Mouse (Mus musculus) CH12.LX (cell line): ENCODE measurements around the gene Sec14l1.

Experiments used
- CHD1 ChIP-seq: IDR thresholded peaks from 2 replicates; pipeline ENCODE4 v1.6.1; 2012; ENCODE audit warnings: low read depth, low read length, improper control_type of control experiment, inconsistent platforms
- CTCF ChIP-seq, 2 experiments: IDR thresholded peaks in 1 of 2; conservative IDR thresholded peaks in 1 of 2; 2 replicates each; pipeline ENCODE4 v1.5.1; 2011 to 2012; ENCODE audit warnings: low read depth in 2 of 2, low read length in 2 of 2, improper control_type of control experiment in 1 of 2, inconsistent platforms in 1 of 2, mild to moderate bottlenecking in 1 of 2, moderate library complexity in 1 of 2
- E2F4 ChIP-seq: IDR thresholded peaks from 2 replicates; pipeline ENCODE4 v1.6.1; 2011; ENCODE audit warnings: low read depth, low read length, improper control_type of control experiment; ENCODE audit not compliant: insufficient replicate concordance
- HCFC1 ChIP-seq: IDR thresholded peaks from 2 replicates; pipeline ENCODE4 v1.6.1; 2012; ENCODE audit warnings: low read depth, mild to moderate bottlenecking, inconsistent platforms, low read length, improper control_type of control experiment
- MAFK ChIP-seq: IDR thresholded peaks from 2 replicates; pipeline ENCODE4 v1.6.1; 2011; ENCODE audit warnings: low read length, improper control_type of control experiment; ENCODE audit not compliant: insufficient replicate concordance
- MEF2A ChIP-seq: IDR thresholded peaks from 2 replicates; pipeline ENCODE4 v1.6.1; 2014; ENCODE audit warnings: low read depth, mild to moderate bottlenecking, inconsistent platforms, low read length, improper control_type of control experiment, borderline replicate concordance
- MYC ChIP-seq: IDR thresholded peaks from 2 replicates; pipeline ENCODE4 v1.6.1; 2011; ENCODE audit warnings: low read depth, mild to moderate bottlenecking, improper control_type of control experiment, low read length
- NELFE ChIP-seq: IDR thresholded peaks from 2 replicates; pipeline ENCODE4 v1.6.1; 2011; ENCODE audit warnings: low read depth, low read length, improper control_type of control experiment
- NRF1 ChIP-seq: IDR thresholded peaks from 2 replicates; pipeline ENCODE4 v1.6.1; 2014; ENCODE audit warnings: low read depth, mild to moderate bottlenecking, inconsistent platforms, low read length, improper control_type of control experiment, moderate library complexity
- POLR2A ChIP-seq: IDR thresholded peaks from 2 replicates; pipeline ENCODE4 v1.6.1; 2011; ENCODE audit warnings: low read depth, mild to moderate bottlenecking, improper control_type of control experiment, low read length
- UBTF ChIP-seq: IDR thresholded peaks from 2 replicates; pipeline ENCODE4 v1.6.1; 2012; ENCODE audit warnings: low read depth, mild to moderate bottlenecking, inconsistent platforms, low read length, improper control_type of control experiment, moderate library complexity
- USF2 ChIP-seq: conservative IDR thresholded peaks from 2 replicates; pipeline ENCODE4 v1.6.1; 2011; ENCODE audit warnings: low read depth, low read length, improper control_type of control experiment

GRCm38 (mm10) chr11:117130068-117130467 is 15.1 kb downstream of the Sec14l1 start:
- TF ChIP-seq MYC (no peak), MEF2A (no peak), CTCF (conservative IDR thresholded peaks at IDR 0.05 in 1 of 2, IDR thresholded peaks at IDR 0.05 in 1 of 2; ENCODE audit: low read depth in 2 of 2, low read length in 2 of 2) (no peak), UBTF (no peak), POLR2A (no peak), HCFC1 (no peak), E2F4 (no peak), MAFK (no peak), CHD1 (no peak), USF2 (no peak), NELFE (no peak), NRF1 (no peak)
